Mouse (Mus musculus) C2C12 (cell line): ENCODE measurements at regions not wholly inside any gene's neighbourhood (a gene's known extent, or its start where the extent isn't known, plus 50 kb on each side); places are given as distances from the start of the nearest gene placed in this dataset.

Source experiments
- CEBPB ChIP-seq: IDR thresholded peaks from one replicate; pipeline ENCODE4 v1.6.1; 2011; ENCODE audit warnings: low read depth, mild to moderate bottlenecking, control low read depth, moderate library complexity
- CTCF ChIP-seq: IDR thresholded peaks from one replicate; pipeline ENCODE4 v1.5.1; 2011; ENCODE audit not compliant: control insufficient read depth, insufficient read depth, insufficient read length
- FOSL1 ChIP-seq: IDR thresholded peaks from one replicate; pipeline ENCODE4 v1.8.0; 2011; ENCODE audit warnings: mild to moderate bottlenecking, low read length; ENCODE audit not compliant: poor library complexity, insufficient read depth, severe bottlenecking
- MAX ChIP-seq: IDR thresholded peaks from one replicate; pipeline ENCODE4 v1.6.1; 2011; ENCODE audit warnings: mild to moderate bottlenecking, control low read depth
- MYOG ChIP-seq: IDR thresholded peaks from one replicate; pipeline ENCODE4 v1.6.1; 2011; ENCODE audit not compliant: control insufficient read depth, insufficient read length; ENCODE audit errors: extremely low read depth
- USF1 ChIP-seq: IDR thresholded peaks from one replicate; pipeline ENCODE4 v1.6.1; 2011; ENCODE audit warnings: low read depth, mild to moderate bottlenecking, control low read depth, moderate library complexity

DNA sequence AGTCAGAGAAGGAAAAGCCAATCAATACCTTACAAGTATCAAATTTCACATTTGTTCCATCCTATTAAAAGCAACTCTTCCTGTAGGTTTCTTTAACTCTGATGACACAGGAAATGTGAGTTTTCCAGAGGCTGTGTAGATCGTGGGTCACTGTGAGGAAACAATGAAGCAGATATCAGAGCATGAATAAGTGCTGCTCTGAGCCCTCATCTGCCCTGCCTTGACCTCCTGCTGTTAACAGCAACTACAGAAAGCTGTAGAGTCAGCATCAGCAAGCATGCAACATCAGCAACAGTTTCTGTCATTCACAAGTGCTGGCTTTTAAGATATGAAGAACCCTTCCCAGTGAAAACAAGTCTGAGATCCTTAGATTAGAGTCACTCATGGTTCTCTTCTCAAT is 176.2 kb upstream of the A1bg start:
- TF ChIP-seq CTCF = no peak
- TF ChIP-seq USF1 = no peak
- no peak for TF ChIP-seq CEBPB
- TF ChIP-seq MYOG = no peak
- TF ChIP-seq MAX = no peak
- TF ChIP-seq FOSL1 = no peak
